Mouse (Mus musculus): ENCODE data around the gene Ccdc191. TPM values are rescaled to one million over a fixed set of nuclear protein-coding genes. Genes with fewer than 3 reads are reported as not detected.

The Ccdc191 gene
- polyA plus RNA-seq, 1 experiment from 2014 or later = 14.2 TPM

- no peaks in the 10 kb centered on the region for H3K36me3 ChIP-seq
- H3K9me3 ChIP-seq = no peaks in the 10 kb centered on the region
- H3K4me3 ChIP-seq = no peak overlapping the region
- H3K4me1 ChIP-seq = no peaks in the 10 kb centered on the region
- 77% methylated on average over 8 of the region's 8 CpGs for WGBS
- H3K27ac ChIP-seq = no peak overlapping the region
- no peak overlapping the region for H3K9ac ChIP-seq
- no peak overlapping the region for H3K4me2 ChIP-seq (replicated peaks)
- ATAC-seq (ENCODE audit: insufficient number of reproducible peaks, insufficient read depth, low FRiP score, low TSS enrichment) = no peak
- H3K27me3 ChIP-seq = no peaks in the 10 kb centered on the region
Observed at GRCm38 (mm10) chr16:43999111-43999510, 109.5 kb downstream of the Ccdc191 start.

- Histone ChIP-seq H3K27ac (no peak overlapping the region), H3K9me3 (no peaks in the 10 kb centered on the region), H3K27me3 (no peaks in the 10 kb centered on the region), H3K4me1 (no peaks in the 10 kb centered on the region), H3K9ac (no peak overlapping the region), H3K4me3 (no peak overlapping the region), H3K4me2 (replicated peaks) (no peak overlapping the region), H3K36me3 (no peaks in the 10 kb centered on the region)
- WGBS = 84% methylated on average over 5 of the region's 5 CpGs
- ATAC-seq (ENCODE audit: insufficient number of reproducible peaks, insufficient read depth, low FRiP score, low TSS enrichment) = no peak
Observed at GRCm38 (mm10) chr16:43999541-43999940, 109.9 kb downstream of the Ccdc191 start.

- no peak for ATAC-seq (ENCODE audit: insufficient number of reproducible peaks, insufficient read depth, low FRiP score, low TSS enrichment)
- no peak overlapping the region for H3K27ac ChIP-seq
- no peak overlapping the region for H3K4me2 ChIP-seq (replicated peaks)
- H3K9ac ChIP-seq = no peak overlapping the region
- H3K4me1 ChIP-seq = no peaks in the 10 kb centered on the region
- H3K4me3 ChIP-seq = no peak overlapping the region
- 76% methylated on average over 5 of the region's 5 CpGs for WGBS
- H3K27me3 ChIP-seq = no peaks in the 10 kb centered on the region
- no peaks in the 10 kb centered on the region for H3K36me3 ChIP-seq
- no peaks in the 10 kb centered on the region for H3K9me3 ChIP-seq
Observed at GRCm38 (mm10) chr16:44002086-44002485, 112.5 kb downstream of the Ccdc191 start.

GRCm38 (mm10) chr16:44011010-44011409, 121.4 kb downstream of the Ccdc191 start:
- 54% methylated on average over 5 of the region's 5 CpGs for WGBS
- Histone ChIP-seq H3K27me3 (no peaks in the 10 kb centered on the region), H3K9me3 (no peaks in the 10 kb centered on the region), H3K27ac (no peak overlapping the region), H3K4me3 (no peak overlapping the region), H3K36me3 (no peaks in the 10 kb centered on the region), H3K4me2 (replicated peaks) (no peak overlapping the region), H3K9ac (no peak overlapping the region), H3K4me1 (no peaks in the 10 kb centered on the region)
- ATAC-seq (ENCODE audit: insufficient number of reproducible peaks, insufficient read depth, low FRiP score, low TSS enrichment) = no peak

Small RNAs within 50 kb of the gene (microRNA-seq; reads per million reads assigned to microRNA genes)
- not detected for gene Mir3470b

Other genes starting within 250 kb of the Ccdc191 start
- gene Tigit, start 225.7 kb upstream of the Ccdc191 start, polyA plus RNA-seq (2016; fragmentation: Nextera tagmentation; extraction: Ambion mirVana) = not detected in 2 replicates
- not detected in 2 replicates for gene Drd3, start 135.8 kb upstream of the Ccdc191 start, polyA plus RNA-seq (2016; fragmentation: Nextera tagmentation; extraction: Ambion mirVana)
- 33.2 and 36.4 TPM in 2 replicates for gene Qtrt2, start 37.0 kb downstream of the Ccdc191 start, polyA plus RNA-seq (2016; fragmentation: Nextera tagmentation; extraction: Ambion mirVana)
- 0.34 and 0.59 TPM in 2 replicates for gene Zdhhc23, start 90.0 kb downstream of the Ccdc191 start, polyA plus RNA-seq (2016; fragmentation: Nextera tagmentation; extraction: Ambion mirVana)
- gene Gramd1c, start 173.5 kb downstream of the Ccdc191 start, polyA plus RNA-seq (2016; fragmentation: Nextera tagmentation; extraction: Ambion mirVana) = 6.2 and 6.3 TPM in 2 replicates
- 40.7 and 44.9 TPM in 2 replicates for gene Atp6v1a, start 249.9 kb downstream of the Ccdc191 start, polyA plus RNA-seq (2016; fragmentation: Nextera tagmentation; extraction: Ambion mirVana)

All from embryonic facial prominence, embryonic 12.5 days (tissue).